Mouse (Mus musculus) liver, embryonic 14.5 days (tissue): ENCODE results near the gene Polr2c.

ENCODE experiments used
- CTCF ChIP-seq: IDR thresholded peaks from 2 replicates; pipeline ENCODE4 v1.5.1; 2016; ENCODE audit warnings: antibody characterized with exemption, low read depth, control low read depth
- EP300 ChIP-seq: IDR thresholded peaks from 2 replicates; pipeline ENCODE4 v1.6.1; 2016; ENCODE audit warnings: antibody characterized with exemption, low read depth

- TF ChIP-seq CTCF (peak; percentile 76), EP300 (no peak; the same call in 1 of the 2 replicates)
Observed at GRCm38 (mm10) chr8:94812645-94813098, 44.6 kb upstream of the Polr2c start.
